Mouse (Mus musculus) neural tube, embryonic 14.5 days (tissue): ENCODE measurements around the gene Pax2. TPM values are rescaled to one million over a fixed set of nuclear protein-coding genes. Genes with fewer than 3 reads are reported as not detected.

Experiments
- ATAC-seq: fragments of 200-750 bp; cut with Nextera tagmentation; 2 replicates; pipeline ENCODE4 v1.8.0; 2017; ENCODE audit warnings: low read depth, mild to moderate bottlenecking, moderate TSS enrichment, moderate library complexity
- H3K27ac ChIP-seq: fragments of 300-500 bp; sonication (generic); 2 replicates; pipeline ENCODE4 v1.5.1; 2014; ENCODE audit warnings: low read depth, mild to moderate bottlenecking, control low read depth, low read length, moderate library complexity, mixed read lengths
- H3K27me3 ChIP-seq: fragments of 300-500 bp; sonication (generic); 2 replicates; pipeline ENCODE4 v1.6.1; 2014; ENCODE audit warnings: low read length; ENCODE audit not compliant: control insufficient read depth, insufficient read depth
- H3K36me3 ChIP-seq: fragments of 300-500 bp; sonication (generic); 2 replicates; pipeline ENCODE4 v1.6.1; 2014; ENCODE audit warnings: low read length, mixed read lengths; ENCODE audit not compliant: control insufficient read depth, insufficient read depth
- H3K4me1 ChIP-seq: fragments of 300-500 bp; sonication (generic); 2 replicates; pipeline ENCODE4 v1.6.1; 2014; ENCODE audit warnings: low read length; ENCODE audit not compliant: control insufficient read depth, insufficient read depth
- H3K4me2 ChIP-seq: fragments of 300-500 bp; sonication (generic); 2 replicates; pipeline ENCODE4 v1.6.1; 2014; ENCODE audit warnings: mild to moderate bottlenecking, low read depth, low read length, control low read depth
- H3K4me3 ChIP-seq: fragments of 300-500 bp; sonication (generic); 2 replicates; pipeline ENCODE4 v1.5.1; 2014; ENCODE audit warnings: low read depth, low read length, control low read depth, mixed read lengths
- H3K9ac ChIP-seq: fragments of 300-500 bp; sonication (generic); replicated peaks from 2 replicates; pipeline ENCODE4 v1.6.1; 2014; ENCODE audit warnings: low read depth, mild to moderate bottlenecking, control low read depth, low read length, mixed read lengths
- H3K9me3 ChIP-seq: fragments of 300-500 bp; sonication (generic); 2 replicates; pipeline ENCODE4 v1.6.1; 2016; ENCODE audit warnings: low read length; ENCODE audit not compliant: control insufficient read depth
- whole genome bisulfite sequencing: fragments of 180-500 bp; shearing (Covaris S2); extraction: QIAGEN DNeasy Blood & Tissue Kit; methylation state at CpG from one replicate; pipeline ENCODE4 v1.1.7; 2014; 5-methylcytosine and 5-hydroxymethylcytosine counted together
- polyA plus RNA-seq: library from polyadenylated mRNA; unstranded; fragments of >200 nt; fragmentation: Nextera tagmentation; extraction: Ambion mirVana; gene quantifications from 2 replicates; pipeline ENCODE4 v1.2.1, GENCODE M21; 2014

Gene Pax2
- polyA plus RNA-seq, 1 experiment from 2014 or later, result 27.0 TPM

DNA sequence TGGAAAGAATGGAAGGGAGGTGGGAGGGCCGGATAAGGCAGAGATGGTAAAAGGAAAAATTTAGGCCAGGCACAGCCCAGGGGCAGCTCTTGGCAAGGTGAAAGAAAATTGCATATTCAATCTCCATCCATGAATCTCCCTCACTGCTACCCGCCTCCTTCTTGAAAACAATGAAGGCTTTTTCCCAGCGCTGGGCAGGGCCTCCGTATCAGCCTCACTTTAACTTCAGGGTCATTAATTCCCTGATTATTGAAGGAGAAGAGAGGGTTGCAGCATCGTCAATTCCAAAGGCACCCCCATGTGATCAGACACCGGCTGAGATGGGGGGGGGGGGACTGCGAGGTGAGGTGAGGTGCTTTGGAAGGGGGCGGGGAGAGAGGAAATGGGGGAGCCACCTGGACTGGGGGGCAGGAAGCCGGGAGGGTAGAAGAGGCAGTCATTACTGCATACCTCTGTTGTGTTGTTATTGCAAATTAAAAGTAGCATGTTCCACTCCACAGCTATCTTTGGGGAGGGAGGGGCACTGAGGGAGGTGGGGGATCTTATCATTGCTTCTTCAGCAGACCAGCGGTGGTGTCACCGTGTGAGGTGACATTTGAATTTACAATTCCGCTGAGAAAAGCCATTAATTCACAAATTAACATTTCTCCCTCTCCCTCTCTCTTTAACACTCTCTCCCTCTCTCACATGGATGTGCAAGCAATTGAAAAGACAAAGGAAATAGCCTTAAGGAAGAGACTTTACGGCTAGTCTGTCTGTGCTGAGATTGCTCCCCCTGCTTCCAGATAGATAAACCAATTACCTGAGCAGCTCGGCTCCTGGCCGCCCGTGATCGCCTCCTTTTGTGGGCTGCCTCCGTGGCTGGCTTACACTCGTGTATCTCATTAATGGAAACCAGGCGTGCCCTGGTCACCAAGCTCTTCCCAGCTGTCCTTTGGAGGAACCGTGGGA, 41.5 kb downstream of the Pax2 start:
- H3K4me1 ChIP-seq, result peaks cover 17% of the 10 kb centered on the region
- no peak overlapping the region for H3K4me2 ChIP-seq
- H3K4me3 ChIP-seq, result no peak overlapping the region
- no peak overlapping the region for H3K9ac ChIP-seq
- H3K27ac ChIP-seq, result peak overlapping the region; percentile 72
- H3K27me3 ChIP-seq, result no peaks in the 10 kb centered on the region
- H3K36me3 ChIP-seq, result no peaks in the 10 kb centered on the region
- 3% methylated on average over 20 of the region's 21 CpGs for WGBS
- ATAC-seq, result peak; percentile 50; the same call in 1 of the 2 replicates
- no peaks in the 10 kb centered on the region for H3K9me3 ChIP-seq

DNA sequence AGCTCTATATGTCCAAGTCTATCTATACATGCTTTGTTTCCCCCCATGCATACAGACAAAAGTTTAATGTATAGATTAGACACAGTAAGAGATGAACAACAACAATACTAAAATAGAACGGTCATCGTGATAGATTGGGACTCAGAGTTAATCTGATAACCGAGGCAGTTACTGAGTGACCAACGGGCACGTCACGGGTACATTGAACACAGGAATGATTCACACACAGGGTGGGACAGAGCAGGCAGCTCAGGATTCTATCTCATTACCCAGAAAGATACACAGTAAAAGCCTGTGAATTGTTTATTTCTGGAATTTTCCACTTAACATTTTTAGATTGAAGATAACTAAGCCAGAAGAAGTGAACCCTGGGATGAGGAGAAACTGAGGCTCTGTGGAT, 42.9 kb downstream of the Pax2 start:
- no peak overlapping the region for H3K27ac ChIP-seq
- ATAC-seq, result no peak
- no peak overlapping the region for H3K4me2 ChIP-seq
- H3K4me3 ChIP-seq, result no peak overlapping the region
- H3K9me3 ChIP-seq, result no peaks in the 10 kb centered on the region
- H3K36me3 ChIP-seq, result no peaks in the 10 kb centered on the region
- H3K27me3 ChIP-seq, result no peaks in the 10 kb centered on the region
- 58% methylated on average over 6 of the region's 6 CpGs for WGBS
- peaks cover 25% of the 10 kb centered on the region for H3K4me1 ChIP-seq
- no peak overlapping the region for H3K9ac ChIP-seq

DNA sequence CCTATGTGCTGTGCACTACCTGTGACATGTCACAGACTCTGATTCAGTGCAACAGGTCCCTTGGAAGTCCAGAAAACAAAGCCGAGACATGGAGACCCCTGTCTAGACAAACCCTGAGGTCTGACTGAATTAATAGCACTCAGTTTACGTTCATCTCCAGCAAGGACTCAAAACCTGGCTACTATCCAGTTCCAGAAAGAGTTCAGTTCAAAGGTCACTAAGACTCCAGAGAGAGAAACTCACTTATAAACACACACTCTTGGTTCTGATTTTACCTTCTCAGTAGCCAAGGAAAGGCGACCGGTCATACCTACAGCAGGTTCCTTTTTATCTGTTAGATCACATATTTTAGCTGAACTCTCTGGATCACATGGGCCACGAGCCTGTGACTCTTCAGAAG, 43.3 kb downstream of the Pax2 start:
- Histone ChIP-seq H3K4me1 (peaks cover 25% of the 10 kb centered on the region), H3K9me3 (no peaks in the 10 kb centered on the region)
- WGBS, result 72% methylated on average over 5 of the region's 5 CpGs

DNA sequence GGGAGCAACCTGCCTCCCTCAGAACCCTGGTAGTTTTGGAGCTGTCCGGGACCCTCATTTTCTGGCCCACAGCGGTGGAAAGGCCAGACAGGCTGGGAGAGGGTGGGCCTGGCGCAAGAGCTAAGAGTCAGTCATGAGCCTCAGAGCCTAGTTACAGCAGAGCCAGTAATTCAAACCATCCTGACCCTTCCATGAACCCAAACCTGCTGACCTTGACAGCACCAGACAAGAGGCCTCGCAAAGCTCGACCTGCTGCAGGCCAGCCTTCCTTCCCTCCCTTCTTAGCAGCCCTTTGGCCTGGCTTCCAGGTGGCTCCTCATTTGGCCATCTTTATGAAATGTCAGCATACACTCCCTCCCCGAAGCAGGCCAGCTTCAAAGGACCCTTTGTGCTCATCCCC, 44.5 kb downstream of the Pax2 start:
- ATAC-seq, result no peak
- Histone ChIP-seq H3K27me3 (no peaks in the 10 kb centered on the region), H3K36me3 (no peaks in the 10 kb centered on the region), H3K9me3 (no peaks in the 10 kb centered on the region), H3K4me1 (peaks cover 25% of the 10 kb centered on the region), H3K4me2 (no peak overlapping the region), H3K9ac (no peak overlapping the region), H3K27ac (no peak overlapping the region), H3K4me3 (no peak overlapping the region)
- WGBS, result 32% methylated on average over 6 of the region's 6 CpGs

More for the DNA sequence above, 43.3 kb downstream of the Pax2 start:
- no peaks in the 10 kb centered on the region for H3K27me3 ChIP-seq
- no peak for ATAC-seq
- no peak overlapping the region for H3K4me3 ChIP-seq
- H3K27ac ChIP-seq, result no peak overlapping the region
- no peak overlapping the region for H3K9ac ChIP-seq
- H3K36me3 ChIP-seq, result no peaks in the 10 kb centered on the region
- no peak overlapping the region for H3K4me2 ChIP-seq

DNA sequence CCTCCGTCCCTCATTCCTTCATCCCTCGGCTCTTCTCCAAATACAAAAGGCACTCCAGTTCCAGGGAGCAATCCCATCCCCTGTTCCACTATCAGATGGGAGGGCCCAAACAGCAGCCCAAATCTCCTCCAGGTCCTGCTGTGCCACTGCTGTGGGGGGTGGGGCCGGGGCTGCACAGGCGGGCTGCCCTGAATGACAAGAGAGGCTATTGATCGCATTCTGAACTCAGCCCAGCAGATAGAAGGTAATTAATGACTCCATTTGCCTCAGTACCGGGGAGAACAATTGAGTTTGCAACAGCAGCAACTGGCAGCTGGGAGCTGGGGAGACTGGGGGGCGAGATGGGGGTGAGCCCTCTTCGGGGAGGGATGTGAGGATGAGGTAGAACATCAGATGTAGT, 52.9 kb downstream of the Pax2 start:
- Histone ChIP-seq H3K27ac (no peak overlapping the region), H3K36me3 (no peaks in the 10 kb centered on the region), H3K4me1 (no peaks in the 10 kb centered on the region), H3K4me2 (no peak overlapping the region), H3K9ac (no peak overlapping the region), H3K4me3 (no peak overlapping the region), H3K9me3 (no peaks in the 10 kb centered on the region), H3K27me3 (no peaks in the 10 kb centered on the region)
- ATAC-seq, result no peak
- 3% methylated on average over 8 of the region's 8 CpGs for WGBS

DNA sequence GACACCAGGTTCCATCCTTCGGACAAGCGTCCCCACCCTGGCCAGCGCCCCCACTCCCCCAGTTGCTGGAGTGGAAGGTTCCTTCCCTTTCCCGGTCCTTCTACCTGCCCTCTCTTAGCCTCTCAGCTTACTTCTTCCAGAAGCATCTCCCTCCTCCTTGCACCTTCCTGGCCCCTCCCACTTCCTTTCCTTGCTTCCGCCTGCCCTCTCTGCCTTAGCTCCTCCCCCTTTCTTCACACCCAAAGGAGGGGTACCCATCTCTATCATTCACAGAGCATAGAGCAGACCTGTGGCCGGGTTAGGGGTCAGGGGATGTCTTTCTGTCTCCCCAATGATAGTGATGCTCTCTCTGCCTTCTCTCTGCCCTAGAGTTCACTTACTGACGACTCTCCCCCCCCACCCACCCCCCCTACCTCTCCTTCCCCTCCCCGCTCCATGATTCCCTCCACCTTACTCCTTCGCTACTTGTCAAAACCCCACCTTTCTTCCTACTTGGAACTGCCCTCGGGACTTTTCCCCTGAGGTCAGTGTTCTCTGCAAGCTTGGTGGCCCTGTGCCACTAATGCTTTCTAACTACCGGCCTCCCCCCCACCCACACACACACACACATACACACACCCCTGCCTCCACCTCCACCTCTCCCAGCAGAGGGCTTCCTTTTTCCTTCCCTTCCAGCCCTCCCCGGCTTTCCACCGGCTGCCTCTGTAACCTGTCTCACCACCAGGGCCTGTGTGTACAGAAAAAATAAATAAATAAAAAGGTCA, 57.0 kb downstream of the Pax2 start:
- no peak for ATAC-seq
- peaks cover 10% of the 10 kb centered on the region for H3K4me1 ChIP-seq
- no peak overlapping the region for H3K27ac ChIP-seq
- no peak overlapping the region for H3K4me2 ChIP-seq
- no peak overlapping the region for H3K4me3 ChIP-seq
- no peaks in the 10 kb centered on the region for H3K36me3 ChIP-seq
- 70% methylated on average over 13 of the region's 13 CpGs for WGBS
- H3K9me3 ChIP-seq, result no peaks in the 10 kb centered on the region
- no peaks in the 10 kb centered on the region for H3K27me3 ChIP-seq
- no peak overlapping the region for H3K9ac ChIP-seq

DNA sequence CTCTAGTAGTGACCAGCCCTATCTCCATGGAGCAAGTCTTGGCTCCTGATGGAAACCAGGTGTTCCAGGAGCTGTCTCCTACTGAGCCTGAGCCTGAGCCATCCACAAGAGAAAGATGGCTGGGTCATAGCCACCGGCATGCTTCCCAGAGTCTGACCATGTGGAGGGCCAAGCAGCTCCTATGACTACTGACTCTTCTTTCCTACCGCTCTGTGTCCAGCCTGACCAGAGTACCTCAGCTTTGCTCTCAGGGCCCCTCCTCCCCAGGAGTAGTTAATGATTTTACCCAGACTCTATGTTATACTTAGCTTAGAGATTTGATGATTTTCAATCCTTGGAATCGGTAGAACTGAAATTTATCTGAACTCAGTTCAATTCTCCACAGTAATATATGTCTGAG, 59.3 kb downstream of the Pax2 start:
- Histone ChIP-seq H3K4me3 (no peak overlapping the region), H3K36me3 (no peaks in the 10 kb centered on the region), H3K9me3 (no peaks in the 10 kb centered on the region), H3K4me2 (no peak overlapping the region), H3K9ac (no peak overlapping the region), H3K27me3 (no peaks in the 10 kb centered on the region), H3K4me1 (peaks cover 18% of the 10 kb centered on the region), H3K27ac (no peak overlapping the region)
- ATAC-seq, result no peak
- WGBS, result 82% methylated on average over 3 of the region's 3 CpGs

DNA sequence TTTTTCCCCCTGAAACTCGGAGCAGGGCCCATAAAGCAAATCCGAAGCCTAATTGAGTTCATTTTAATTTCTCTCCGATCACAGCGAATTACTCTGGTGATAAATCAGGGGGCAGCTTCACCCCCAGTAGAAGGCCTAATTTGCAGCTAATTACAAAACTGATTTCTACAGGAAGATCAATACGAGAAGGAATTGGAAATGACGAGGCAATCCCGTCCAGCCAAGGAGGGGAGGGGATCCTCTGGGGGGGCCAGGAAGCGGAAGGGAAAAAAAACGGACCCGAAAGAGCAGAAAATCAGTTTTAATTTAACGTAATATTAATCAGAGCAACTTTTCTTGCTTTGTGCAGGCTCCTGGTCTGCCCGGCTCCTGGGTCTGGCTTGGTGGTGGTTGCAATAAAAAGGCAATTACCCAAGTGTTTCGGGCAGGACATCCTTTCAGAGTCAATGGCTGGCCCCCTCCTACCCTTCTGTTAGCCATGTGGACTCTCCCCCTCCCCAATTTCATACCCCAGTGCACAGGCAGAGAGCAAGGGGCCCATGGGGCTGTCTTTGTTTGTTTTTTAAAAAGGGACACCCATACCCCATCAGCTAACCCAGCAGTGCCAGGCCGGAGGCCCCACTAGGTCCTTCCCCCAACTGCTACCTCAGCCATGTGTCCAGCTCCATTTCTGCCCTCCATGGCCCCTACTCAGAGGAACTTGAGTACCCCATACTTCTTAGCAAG, 61.7 kb downstream of the Pax2 start:
- Histone ChIP-seq H3K4me2 (no peak overlapping the region), H3K4me1 (peaks cover 33% of the 10 kb centered on the region), H3K4me3 (no peak overlapping the region), H3K36me3 (no peaks in the 10 kb centered on the region), H3K9ac (no peak overlapping the region), H3K9me3 (no peaks in the 10 kb centered on the region), H3K27me3 (no peaks in the 10 kb centered on the region), H3K27ac (0 out of 2 replicates have a peak overlapping the region, but pooled peaks have one; percentile 10)
- 15% methylated on average over 14 of the region's 14 CpGs for WGBS
- ATAC-seq, result peak; percentile 7; the same call in 1 of the 2 replicates
